Mouse (Mus musculus) megakaryocyte, embryonic 14.5 days (primary cell): ENCODE measurements around the gene Etv6. TPM values are rescaled to one million over a fixed set of nuclear protein-coding genes. Genes with fewer than 3 reads are reported as not detected.

Experiments used
- H3K27me3 ChIP-seq: replicated peaks from 2 replicates; pipeline ENCODE3; 2012; ENCODE audit warnings: inconsistent platforms
- H3K36me3 ChIP-seq: replicated peaks from 2 replicates; pipeline ENCODE3; 2012; ENCODE audit warnings: low read length, inconsistent platforms, mixed read lengths
- H3K4me1 ChIP-seq: 2 replicates; pipeline ENCODE4 v1.6.1; 2012; ENCODE audit warnings: inconsistent platforms
- H3K4me3 ChIP-seq: replicated peaks from 2 replicates; pipeline ENCODE3; 2012; ENCODE audit warnings: moderate library complexity, mild to moderate bottlenecking, inconsistent platforms
- H3K9me3 ChIP-seq: 2 replicates; pipeline ENCODE4 v1.6.1; 2012; ENCODE audit warnings: inconsistent platforms
- FLI1 ChIP-seq: IDR thresholded peaks from 2 replicates; pipeline ENCODE4 v1.6.1; 2012; ENCODE audit warnings: low read length, inconsistent platforms, mixed read lengths
- GATA1 ChIP-seq: IDR thresholded peaks from 3 replicates; pipeline ENCODE4 v1.6.1; 2012; ENCODE audit warnings: mixed read lengths, low read length, inconsistent platforms, borderline replicate concordance
- polyA plus RNA-seq: library from polyadenylated mRNA; stranded (reverse); fragments of >175 nt; gene quantifications from 2 replicates; pipeline ENCODE4 v1.2.3, GENCODE M21; 2012; ENCODE audit warnings: low replicate concordance; ENCODE audit not compliant: insufficient read depth

Gene Etv6
- polyA plus RNA-seq, 1 experiment = 152 TPM

DNA sequence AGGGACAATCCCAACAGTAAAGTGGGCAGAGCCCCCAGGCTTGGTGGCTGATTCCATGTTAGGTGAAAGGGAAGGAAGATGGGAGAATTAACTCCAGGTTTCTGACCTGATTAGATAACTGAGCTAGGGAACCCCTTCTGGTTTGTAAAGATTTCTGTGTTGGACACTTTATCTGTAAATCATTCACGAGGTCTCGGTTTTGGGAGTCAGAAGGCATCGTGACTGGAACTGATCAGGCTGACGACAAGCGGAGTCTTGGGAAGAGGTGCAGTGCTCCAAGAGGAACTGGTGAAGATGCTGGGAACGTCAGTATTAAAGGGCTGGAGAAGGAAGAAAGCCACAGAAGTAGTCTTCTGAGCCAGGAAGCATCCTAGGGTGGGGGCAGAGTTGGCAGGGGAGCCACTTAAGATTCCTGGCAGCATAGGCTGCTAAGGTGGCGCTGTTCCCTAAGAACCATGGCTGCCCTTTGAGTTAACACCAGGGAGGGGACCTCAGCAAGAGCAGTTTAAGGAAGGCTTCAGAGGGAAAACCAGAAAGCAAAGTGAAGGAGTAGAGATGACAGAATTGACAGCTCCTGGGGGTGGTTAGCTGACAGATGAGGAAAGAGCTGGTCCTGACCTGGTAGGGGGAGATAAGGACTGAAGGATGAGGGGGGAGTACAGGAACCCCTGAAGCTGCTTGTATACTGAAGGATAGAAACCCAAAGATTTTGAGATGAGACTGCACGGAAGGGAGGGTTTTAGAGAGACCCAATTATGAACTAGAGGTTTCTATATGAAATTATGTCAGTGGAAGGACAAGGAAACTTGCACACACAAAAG lies 191.1 kb downstream of the Etv6 start:
- peaks cover 99% of the 10 kb centered on the region for H3K36me3 ChIP-seq
- H3K27me3 ChIP-seq = no peaks in the 10 kb centered on the region
- peak overlapping the region; percentile 38 for H3K4me3 ChIP-seq
- TF ChIP-seq FLI1 (no peak), GATA1 (no peak; the same call in 2 of the 3 replicates)
- peaks cover 93% of the 10 kb centered on the region for H3K4me1 ChIP-seq
- no peaks in the 10 kb centered on the region for H3K9me3 ChIP-seq

GRCm38 (mm10) chr6:134236311-134236710 lies 200.8 kb downstream of the Etv6 start:
- TF ChIP-seq GATA1 (no peak), FLI1 (no peak)

GRCm38 (mm10) chr6:134238455-134238854 lies 203.0 kb downstream of the Etv6 start:
- TF ChIP-seq FLI1 = no peak
- TF ChIP-seq GATA1 = no peak
- peaks cover 11% of the 10 kb centered on the region for H3K9me3 ChIP-seq
- peaks cover 100% of the 10 kb centered on the region for H3K4me1 ChIP-seq
- peaks cover 100% of the 10 kb centered on the region for H3K36me3 ChIP-seq
- no peak overlapping the region for H3K4me3 ChIP-seq
- H3K27me3 ChIP-seq = no peaks in the 10 kb centered on the region

More at GRCm38 (mm10) chr6:134236311-134236710, 200.8 kb downstream of the Etv6 start:
- Histone ChIP-seq H3K27me3 (no peaks in the 10 kb centered on the region), H3K4me1 (peaks cover 83% of the 10 kb centered on the region), H3K36me3 (peaks cover 100% of the 10 kb centered on the region), H3K9me3 (peaks cover 11% of the 10 kb centered on the region), H3K4me3 (no peak overlapping the region)

- Histone ChIP-seq H3K36me3 (peaks cover 96% of the 10 kb centered on the region), H3K27me3 (no peaks in the 10 kb centered on the region), H3K4me3 (no peak overlapping the region), H3K9me3 (peaks cover 11% of the 10 kb centered on the region), H3K4me1 (peaks cover 100% of the 10 kb centered on the region)
- TF ChIP-seq FLI1 = no peak
- TF ChIP-seq GATA1 = no peak
Measured at GRCm38 (mm10) chr6:134240988-134241387, 205.5 kb downstream of the Etv6 start.

DNA sequence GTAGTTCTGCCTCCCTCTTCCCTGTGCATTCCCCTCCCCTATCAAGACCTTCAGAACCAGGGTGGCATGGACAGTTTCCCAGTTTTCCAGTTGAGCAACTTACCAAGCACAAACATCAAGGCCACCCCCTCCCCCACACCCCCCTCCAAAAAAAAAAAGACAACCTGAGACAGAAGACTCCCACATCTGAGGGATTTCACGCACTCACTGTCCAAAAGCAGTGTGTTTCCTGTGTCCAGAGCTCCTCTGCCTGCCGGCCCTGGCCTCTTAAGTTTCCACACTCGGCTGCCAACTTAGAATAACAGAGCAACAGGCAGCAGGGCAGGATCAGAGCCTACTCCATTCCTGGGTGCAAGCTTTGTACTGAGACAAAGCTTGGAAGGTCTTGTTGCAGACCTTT lies 207.6 kb downstream of the Etv6 start:
- H3K4me1 ChIP-seq = peaks cover 97% of the 10 kb centered on the region
- no peak overlapping the region for H3K4me3 ChIP-seq
- TF ChIP-seq FLI1 = no peak
- no peak for TF ChIP-seq GATA1
- H3K9me3 ChIP-seq = peaks cover 11% of the 10 kb centered on the region
- H3K36me3 ChIP-seq = peaks cover 94% of the 10 kb centered on the region
- H3K27me3 ChIP-seq = no peaks in the 10 kb centered on the region

DNA sequence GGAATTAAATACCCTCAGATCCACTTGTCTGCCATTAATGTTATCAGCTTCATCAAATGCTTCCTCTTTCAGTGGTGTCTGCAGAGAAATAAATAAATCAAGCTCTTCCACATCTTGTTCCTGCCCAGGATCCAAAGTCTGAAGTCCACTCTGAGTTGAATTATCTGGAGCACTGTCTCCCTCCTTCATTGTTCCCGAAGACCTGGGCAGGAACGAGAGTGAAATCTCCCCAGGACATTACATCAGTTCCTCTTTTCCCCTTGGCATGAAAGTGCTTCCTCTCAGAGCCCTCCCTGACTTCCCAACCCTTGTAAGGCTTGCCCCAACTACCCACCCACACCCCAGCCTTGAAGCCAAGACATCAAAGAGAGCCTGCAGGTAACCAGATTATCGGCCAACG lies 208.0 kb downstream of the Etv6 start:
- Histone ChIP-seq H3K36me3 (peaks cover 94% of the 10 kb centered on the region), H3K4me3 (no peak overlapping the region), H3K9me3 (peaks cover 11% of the 10 kb centered on the region), H3K4me1 (peaks cover 97% of the 10 kb centered on the region), H3K27me3 (no peaks in the 10 kb centered on the region)
- TF ChIP-seq FLI1 (no peak), GATA1 (no peak)

GRCm38 (mm10) chr6:134244071-134244470 lies 208.6 kb downstream of the Etv6 start:
- Histone ChIP-seq H3K4me3 (no peak overlapping the region), H3K36me3 (peaks cover 94% of the 10 kb centered on the region), H3K27me3 (no peaks in the 10 kb centered on the region), H3K4me1 (peaks cover 95% of the 10 kb centered on the region), H3K9me3 (peaks cover 11% of the 10 kb centered on the region)
- TF ChIP-seq GATA1 (no peak), FLI1 (no peak)

- Histone ChIP-seq H3K9me3 (no peaks in the 10 kb centered on the region), H3K4me3 (no peak overlapping the region), H3K27me3 (no peaks in the 10 kb centered on the region), H3K36me3 (peaks cover 94% of the 10 kb centered on the region), H3K4me1 (peaks cover 94% of the 10 kb centered on the region)
- TF ChIP-seq FLI1 (no peak), GATA1 (no peak)
Measured at GRCm38 (mm10) chr6:134246109-134246508, 210.6 kb downstream of the Etv6 start.

GRCm38 (mm10) chr6:134247324-134247723 lies 211.8 kb downstream of the Etv6 start:
- TF ChIP-seq FLI1 = no peak
- TF ChIP-seq GATA1 = no peak
- H3K4me1 ChIP-seq = peaks cover 89% of the 10 kb centered on the region
- H3K27me3 ChIP-seq = no peaks in the 10 kb centered on the region
- no peak overlapping the region for H3K4me3 ChIP-seq
- no peaks in the 10 kb centered on the region for H3K9me3 ChIP-seq
- H3K36me3 ChIP-seq = peaks cover 94% of the 10 kb centered on the region

DNA sequence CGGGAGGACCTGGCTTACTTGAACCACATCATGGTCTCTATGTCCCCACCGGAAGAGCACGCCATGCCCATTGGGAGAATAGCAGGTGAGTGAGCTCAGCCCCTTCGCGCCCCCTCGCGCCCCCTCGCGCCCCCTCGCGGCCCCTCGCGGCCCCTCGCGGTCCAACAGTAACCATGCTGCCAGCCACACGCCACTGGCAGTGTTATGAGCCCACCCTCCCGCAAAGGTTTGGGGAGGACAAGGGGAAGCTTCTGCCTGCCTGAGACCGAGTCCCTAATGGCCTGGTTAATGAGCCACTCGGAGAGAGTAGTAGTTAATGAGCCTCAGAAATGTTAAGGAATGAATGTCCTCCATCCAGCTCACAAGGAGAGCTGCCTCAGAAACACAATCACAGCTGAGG lies 213.2 kb downstream of the Etv6 start:
- peaks cover 82% of the 10 kb centered on the region for H3K4me1 ChIP-seq
- H3K4me3 ChIP-seq = no peak overlapping the region
- H3K36me3 ChIP-seq = peaks cover 90% of the 10 kb centered on the region
- no peaks in the 10 kb centered on the region for H3K9me3 ChIP-seq
- TF ChIP-seq FLI1 (no peak), GATA1 (no peak)
- no peaks in the 10 kb centered on the region for H3K27me3 ChIP-seq
